Mouse (Mus musculus): Measurements from ENCODE around the gene Nid1. TPM values are rescaled to one million over a fixed set of nuclear protein-coding genes. Genes with fewer than 3 reads are reported as not detected.
"Not testable (repeated sequence)": the region's sequence is repeated elsewhere in the genome, so short reads cannot be mapped to it uniquely, and the experiment has no call there.

Gene Nid1
- polyA plus RNA-seq, 1 experiment = 39.3 TPM

DNA sequence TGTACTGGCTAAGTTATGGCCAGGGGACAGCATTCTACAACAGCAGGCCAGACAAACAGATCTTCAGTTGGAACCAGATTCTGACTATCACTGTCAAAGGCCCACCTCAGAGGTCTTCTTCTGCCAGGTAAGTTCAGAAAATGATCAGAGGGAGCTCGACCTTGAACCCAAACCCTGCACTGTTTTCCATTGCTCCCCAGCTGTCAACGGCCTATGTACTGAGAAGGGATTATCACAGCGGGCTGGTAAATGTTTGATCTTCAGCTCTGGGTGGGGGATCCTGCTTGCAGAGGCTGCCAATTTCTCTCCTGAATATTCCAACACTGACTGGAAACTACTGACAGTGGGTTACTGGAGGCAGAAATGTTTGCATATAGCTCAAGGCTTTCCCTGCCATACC is 23.1 kb upstream of the Nid1 start:
- no peaks in the 10 kb centered on the region for H3K4me1 ChIP-seq (ENCODE audit: control insufficient read depth, insufficient read depth, insufficient read length)
- DNase-seq (ENCODE audit: low read depth in 1 of 2, low spot score in 2 of 2) = no peak
- no peak for TF ChIP-seq POLR2A (IDR thresholded peaks at IDR 0.05; ENCODE audit: low read depth, low read length)
- no peak for TF ChIP-seq CTCF (IDR thresholded peaks at IDR 0.05; ENCODE audit: extremely low read depth, insufficient read depth, insufficient read length, insufficient replicate concordance)

DNA sequence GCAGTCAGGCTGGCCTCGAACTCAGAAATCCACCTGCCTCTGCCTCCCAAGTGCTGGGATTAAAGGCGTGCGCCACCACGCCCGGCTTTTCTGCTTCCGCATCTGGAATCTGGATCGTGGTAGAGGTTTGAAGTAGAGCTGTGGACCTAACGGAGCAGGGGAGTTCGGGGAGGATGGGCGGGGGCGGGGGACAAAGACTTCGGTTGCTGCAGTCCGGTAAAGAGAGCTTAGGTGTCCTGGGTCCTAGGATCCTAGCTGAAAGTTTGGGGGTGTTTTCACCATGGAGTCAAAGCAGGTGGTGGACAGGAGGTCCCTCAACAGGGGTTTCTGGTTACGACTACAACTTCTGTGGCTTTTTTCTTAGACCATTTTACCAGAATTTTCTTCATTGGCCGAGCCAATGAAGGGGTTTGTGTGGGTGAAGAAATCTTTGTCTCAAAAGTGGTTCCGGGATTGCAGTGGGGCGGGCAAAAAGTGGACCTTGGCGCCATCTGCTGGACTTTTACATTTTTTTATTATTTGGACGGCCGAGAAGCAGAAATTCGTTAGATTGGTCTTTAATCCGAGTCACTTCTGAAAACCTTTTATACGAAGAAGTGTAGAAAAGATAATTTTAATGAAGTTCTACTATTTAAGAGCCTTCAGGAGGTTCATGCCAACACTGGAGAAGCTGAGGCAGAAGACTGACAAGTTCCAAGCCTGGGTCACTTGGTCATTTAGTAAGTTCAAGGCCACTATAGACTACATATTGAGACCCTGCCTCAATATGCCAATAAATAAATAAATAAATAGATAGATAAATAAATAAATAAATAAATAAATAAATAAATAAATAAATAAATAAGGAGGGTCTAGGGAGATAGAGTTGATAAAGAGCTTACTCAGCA is 22.0 kb upstream of the Nid1 start:
- not testable (repeated sequence) for H3K4me1 ChIP-seq (ENCODE audit: control insufficient read depth, insufficient read depth, insufficient read length); H3K4me3 ChIP-seq (ENCODE audit: extremely low read depth, insufficient read depth, insufficient read length); H3K27me3 ChIP-seq (ENCODE audit: control insufficient read depth, insufficient read depth, low read length); H3K36me3 ChIP-seq (ENCODE audit: control insufficient read depth, insufficient read depth, low read length); H3K27ac ChIP-seq (ENCODE audit: insufficient read depth, low read length)
- 37% methylated on average over 23 of the region's 23 CpGs for WGBS
- peak in 1 of 2 experiments; percentile 44 for DNase-seq (ENCODE audit: low read depth in 1 of 2, low spot score in 2 of 2)
- peak; percentile 10; the same call in 1 of the 2 replicates for TF ChIP-seq CTCF (IDR thresholded peaks at IDR 0.05; ENCODE audit: extremely low read depth, insufficient read depth, insufficient read length, insufficient replicate concordance)

More for the DNA sequence above, 23.1 kb upstream of the Nid1 start:
- no peaks in the 10 kb centered on the region for H3K27me3 ChIP-seq (ENCODE audit: control insufficient read depth, insufficient read depth, low read length)
- WGBS = 85% methylated on average over 3 of the region's 3 CpGs
- no peaks in the 10 kb centered on the region for H3K36me3 ChIP-seq (ENCODE audit: control insufficient read depth, insufficient read depth, low read length)
- no peak overlapping the region for H3K27ac ChIP-seq (ENCODE audit: insufficient read depth, low read length)
- H3K4me3 ChIP-seq (ENCODE audit: extremely low read depth, insufficient read depth, insufficient read length) = no peak overlapping the region

- DNase-seq (ENCODE audit: low read depth in 1 of 2, low spot score in 2 of 2); H3K27me3 ChIP-seq (ENCODE audit: control insufficient read depth, insufficient read depth, low read length); H3K4me3 ChIP-seq (ENCODE audit: extremely low read depth, insufficient read depth, insufficient read length); H3K4me1 ChIP-seq (ENCODE audit: control insufficient read depth, insufficient read depth, insufficient read length); H3K36me3 ChIP-seq (ENCODE audit: control insufficient read depth, insufficient read depth, low read length); H3K27ac ChIP-seq (ENCODE audit: insufficient read depth, low read length): not testable (repeated sequence)
- WGBS = 80% methylated on average over 3 of the region's 4 CpGs
Observed at GRCm38 (mm10) chr13:13416007-13416337, 21.4 kb upstream of the Nid1 start.

GRCm38 (mm10) chr13:13418859-13419258 is 18.5 kb upstream of the Nid1 start:
- not testable (repeated sequence) for H3K27ac ChIP-seq (ENCODE audit: insufficient read depth, low read length); DNase-seq (ENCODE audit: low read depth in 1 of 2, low spot score in 2 of 2); H3K4me3 ChIP-seq (ENCODE audit: extremely low read depth, insufficient read depth, insufficient read length); H3K36me3 ChIP-seq (ENCODE audit: control insufficient read depth, insufficient read depth, low read length); H3K27me3 ChIP-seq (ENCODE audit: control insufficient read depth, insufficient read depth, low read length); H3K4me1 ChIP-seq (ENCODE audit: control insufficient read depth, insufficient read depth, insufficient read length)
- WGBS = 91% methylated on average over 7 of the region's 12 CpGs

DNA sequence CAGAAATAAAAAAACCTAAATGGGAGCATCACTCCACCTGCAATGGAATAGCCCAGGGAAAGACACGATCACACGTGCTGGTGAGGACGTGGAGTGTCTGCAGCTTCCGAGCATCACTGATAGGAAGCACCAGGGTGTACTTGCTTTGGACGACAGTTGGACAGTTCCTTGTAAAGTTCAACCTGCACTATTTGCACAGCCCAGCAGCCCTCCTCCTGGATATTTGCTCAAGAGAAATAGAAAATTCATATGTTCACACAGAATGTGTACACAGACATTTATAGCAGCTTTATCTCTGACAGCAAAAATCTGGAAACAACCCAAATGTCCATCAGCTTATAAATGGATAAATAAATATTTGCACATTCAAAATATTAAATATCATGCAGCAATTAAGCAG is 14.1 kb upstream of the Nid1 start:
- H3K36me3 ChIP-seq (ENCODE audit: control insufficient read depth, insufficient read depth, low read length); H3K4me3 ChIP-seq (ENCODE audit: extremely low read depth, insufficient read depth, insufficient read length); H3K4me1 ChIP-seq (ENCODE audit: control insufficient read depth, insufficient read depth, insufficient read length); H3K27me3 ChIP-seq (ENCODE audit: control insufficient read depth, insufficient read depth, low read length); DNase-seq (ENCODE audit: low read depth in 1 of 2, low spot score in 2 of 2); H3K27ac ChIP-seq (ENCODE audit: insufficient read depth, low read length): not testable (repeated sequence)
- 78% methylated on average over 2 of the region's 5 CpGs for WGBS

DNA sequence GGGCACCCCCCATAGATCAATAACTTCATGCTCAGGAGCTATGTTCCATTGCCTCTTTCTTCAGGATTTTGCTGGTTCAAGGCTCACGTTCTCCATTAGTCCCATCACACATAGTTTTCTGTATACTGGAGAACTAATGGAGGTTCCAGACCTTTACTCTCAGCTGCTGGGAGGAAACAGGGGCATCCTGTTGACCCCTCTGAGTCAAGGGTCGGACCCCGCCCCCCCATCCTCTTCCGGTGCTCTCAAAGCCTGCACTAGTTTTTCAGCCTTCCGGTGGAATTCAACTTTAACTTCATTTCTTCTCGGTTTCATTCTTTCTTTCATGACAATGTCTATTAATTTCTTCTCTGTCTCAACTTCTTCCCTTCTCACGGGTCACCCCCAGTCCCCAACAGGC is 1.2 kb upstream of the Nid1 start:
- not testable (repeated sequence) for H3K4me3 ChIP-seq (ENCODE audit: extremely low read depth, insufficient read depth, insufficient read length); H3K27me3 ChIP-seq (ENCODE audit: control insufficient read depth, insufficient read depth, low read length); DNase-seq (ENCODE audit: low read depth in 1 of 2, low spot score in 2 of 2); H3K4me1 ChIP-seq (ENCODE audit: control insufficient read depth, insufficient read depth, insufficient read length); H3K36me3 ChIP-seq (ENCODE audit: control insufficient read depth, insufficient read depth, low read length); H3K27ac ChIP-seq (ENCODE audit: insufficient read depth, low read length)
- 50% methylated on average over 4 of the region's 7 CpGs for WGBS

- not testable (repeated sequence) for H3K27me3 ChIP-seq (ENCODE audit: control insufficient read depth, insufficient read depth, low read length); H3K27ac ChIP-seq (ENCODE audit: insufficient read depth, low read length); H3K36me3 ChIP-seq (ENCODE audit: control insufficient read depth, insufficient read depth, low read length); H3K4me1 ChIP-seq (ENCODE audit: control insufficient read depth, insufficient read depth, insufficient read length); DNase-seq (ENCODE audit: low read depth in 1 of 2, low spot score in 2 of 2)
- whole genome bisulfite sequencing = 10% methylated on average over 17 of the region's 28 CpGs
- peak overlapping the region; percentile 30; the same call in 1 of the 2 replicates for H3K4me3 ChIP-seq (ENCODE audit: extremely low read depth, insufficient read depth, insufficient read length)
Observed at GRCm38 (mm10) chr13:13438112-13438953, 982 bp downstream of the Nid1 start.

DNA sequence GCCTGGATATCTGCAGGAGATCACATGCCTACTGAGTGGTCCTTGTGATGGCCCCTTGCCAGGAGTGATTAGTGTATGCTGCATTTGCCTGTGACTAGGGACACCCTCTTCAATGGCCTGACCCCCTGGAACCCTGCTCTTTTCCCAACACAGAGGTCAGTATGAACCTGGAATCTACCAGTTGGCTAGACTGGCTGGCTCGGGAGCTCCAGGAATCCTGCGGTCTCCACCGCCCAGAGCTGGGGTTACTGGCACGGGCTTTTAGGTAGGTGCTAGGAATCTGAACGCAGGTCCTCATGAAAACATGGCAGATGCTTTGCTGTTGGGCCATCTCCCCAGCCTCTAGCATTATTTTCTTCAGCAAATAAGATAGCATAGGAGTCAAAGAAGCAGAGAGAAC is 8.2 kb downstream of the Nid1 start:
- H3K4me3 ChIP-seq (ENCODE audit: extremely low read depth, insufficient read depth, insufficient read length); DNase-seq (ENCODE audit: low read depth in 1 of 2, low spot score in 2 of 2); H3K27ac ChIP-seq (ENCODE audit: insufficient read depth, low read length); H3K4me1 ChIP-seq (ENCODE audit: control insufficient read depth, insufficient read depth, insufficient read length); H3K27me3 ChIP-seq (ENCODE audit: control insufficient read depth, insufficient read depth, low read length); H3K36me3 ChIP-seq (ENCODE audit: control insufficient read depth, insufficient read depth, low read length): not testable (repeated sequence)
- WGBS = 93% methylated on average over 5 of the region's 5 CpGs

- not testable (repeated sequence) for H3K4me1 ChIP-seq (ENCODE audit: control insufficient read depth, insufficient read depth, insufficient read length); DNase-seq (ENCODE audit: low read depth in 1 of 2, low spot score in 2 of 2); H3K27me3 ChIP-seq (ENCODE audit: control insufficient read depth, insufficient read depth, low read length); H3K4me3 ChIP-seq (ENCODE audit: extremely low read depth, insufficient read depth, insufficient read length); H3K36me3 ChIP-seq (ENCODE audit: control insufficient read depth, insufficient read depth, low read length)
- H3K27ac ChIP-seq (ENCODE audit: insufficient read depth, low read length) = peak overlapping the region; percentile 48
- WGBS = 61% methylated on average over 4 of the region's 4 CpGs
Observed at GRCm38 (mm10) chr13:13446711-13447443, 9.5 kb downstream of the Nid1 start.

- not testable (repeated sequence) for H3K27ac ChIP-seq (ENCODE audit: insufficient read depth, low read length); H3K4me3 ChIP-seq (ENCODE audit: extremely low read depth, insufficient read depth, insufficient read length); H3K27me3 ChIP-seq (ENCODE audit: control insufficient read depth, insufficient read depth, low read length); H3K36me3 ChIP-seq (ENCODE audit: control insufficient read depth, insufficient read depth, low read length); DNase-seq (ENCODE audit: low read depth in 1 of 2, low spot score in 2 of 2); H3K4me1 ChIP-seq (ENCODE audit: control insufficient read depth, insufficient read depth, insufficient read length)
- WGBS = 90% methylated on average over 12 of the region's 12 CpGs
Observed at GRCm38 (mm10) chr13:13449981-13450380, 12.6 kb downstream of the Nid1 start.

Data from spleen, adult 2 months (tissue).